Mouse (Mus musculus): ENCODE results near the gene Gm21698.
"Not testable (repeated sequence)": the region's sequence is repeated elsewhere in the genome, so short reads cannot be mapped to it uniquely, and the experiment has no call there.

DNA sequence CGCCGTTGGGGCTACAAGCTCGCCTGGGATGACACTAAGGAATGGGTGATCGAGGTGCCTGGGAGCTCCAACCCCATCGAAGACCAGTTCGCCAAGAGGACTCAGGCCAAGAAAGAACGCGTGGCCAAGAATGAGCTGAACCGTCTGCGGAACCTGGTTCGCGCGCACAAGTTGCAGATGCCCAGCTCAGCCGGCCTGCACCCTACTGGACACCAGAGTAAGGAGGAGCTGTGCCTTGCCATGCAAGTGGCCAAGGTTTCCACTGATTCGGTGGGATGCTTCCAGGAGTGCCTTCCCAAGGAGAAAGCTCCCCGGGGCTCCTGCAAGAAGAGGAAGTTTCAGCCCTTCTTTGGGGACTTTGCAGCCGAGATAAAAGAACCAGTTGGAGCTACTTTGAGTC lies 31.4 kb downstream of the Gm21698 start:
- TF ChIP-seq CTCF (IDR thresholded peaks at IDR 0.05 in 2 of 3, conservative IDR thresholded peaks at IDR 0.05 in 1 of 3; ENCODE audit: control insufficient read depth in 1 of 3, insufficient read depth in 1 of 3, low read depth in 2 of 3, low read length in 3 of 3, poor library complexity in 1 of 3, severe bottlenecking in 1 of 3); POLR2A (IDR thresholded peaks at IDR 0.05; ENCODE audit: control insufficient read depth in 1 of 2, insufficient read depth in 1 of 2, low read depth in 1 of 2, low read length in 2 of 2, poor library complexity in 1 of 2); HCFC1 (IDR thresholded peaks at IDR 0.05; ENCODE audit: low read depth, low read length); GATA1 (IDR thresholded peaks at IDR 0.05; ENCODE audit: low read depth, low read length); SMC3 (IDR thresholded peaks at IDR 0.05; ENCODE audit: low read depth, low read length): not testable (repeated sequence)
